Mouse (Mus musculus) retina, postnatal 1 day (tissue): ENCODE data around the gene Pitpnm3.
A peak's percentile ranks its signal among the peaks of the same experiment; 100 is the strongest.

Source experiments
- DNase-seq: peaks from one replicate; pipeline ENCODE4 v3.0.0-alpha.2; 2012

Pitpnm3 gene

GRCm38 (mm10) chr11:72086251-72087046, 49.1 kb downstream of the Pitpnm3 start:
- peak; percentile 79 for DNase-seq

GRCm38 (mm10) chr11:72084337-72084736, 51.2 kb downstream of the Pitpnm3 start:
- DNase-seq, result no peak

DNA sequence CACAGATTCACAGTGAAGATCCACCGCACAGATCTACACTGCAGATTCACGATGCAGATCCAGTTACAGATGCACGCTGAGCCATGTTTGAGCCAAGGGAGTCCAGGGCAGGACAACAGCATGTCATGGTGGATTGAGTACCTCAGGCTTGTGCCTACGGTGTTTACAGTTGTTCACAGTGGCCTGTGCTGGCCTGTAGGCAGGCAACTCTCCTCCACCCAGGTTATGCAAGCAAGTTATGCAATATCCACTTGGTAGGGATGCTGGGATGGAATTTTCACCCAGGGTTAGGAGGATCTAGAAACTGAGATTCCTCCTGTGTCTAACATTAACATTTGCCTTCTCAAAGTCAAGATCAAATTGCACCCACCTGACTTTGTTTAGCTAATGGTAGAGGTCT, 53.0 kb downstream of the Pitpnm3 start:
- no peak for DNase-seq

- no peak for DNase-seq
These were observed 55.1 kb downstream of the Pitpnm3 start for GRCm38 (mm10) chr11:72080461-72080860.

- DNase-seq, result peak; percentile 15
These were observed 56.9 kb downstream of the Pitpnm3 start for GRCm38 (mm10) chr11:72078647-72079046.

GRCm38 (mm10) chr11:72078056-72078455, 57.5 kb downstream of the Pitpnm3 start:
- DNase-seq, result peak; percentile 22

DNA sequence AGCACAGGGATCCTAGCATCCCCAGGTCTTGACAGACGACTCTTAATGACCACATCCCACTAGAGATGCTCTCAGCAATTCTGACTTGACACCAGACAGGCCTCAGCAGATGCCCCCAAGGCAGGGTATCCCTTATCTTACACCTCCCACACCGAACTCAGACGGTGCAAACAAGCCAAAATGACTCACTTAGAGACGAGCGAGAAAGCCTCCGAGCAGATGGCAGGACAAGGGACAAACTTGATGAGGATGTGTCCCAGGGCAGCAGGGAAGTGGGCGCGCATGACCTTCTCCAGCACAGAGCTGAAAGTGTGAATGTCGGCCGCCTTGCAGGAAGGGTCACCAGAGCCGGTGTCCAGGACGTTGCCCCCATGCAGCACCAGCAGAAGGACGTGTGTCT, 61.3 kb downstream of the Pitpnm3 start:
- no peak for DNase-seq

DNA sequence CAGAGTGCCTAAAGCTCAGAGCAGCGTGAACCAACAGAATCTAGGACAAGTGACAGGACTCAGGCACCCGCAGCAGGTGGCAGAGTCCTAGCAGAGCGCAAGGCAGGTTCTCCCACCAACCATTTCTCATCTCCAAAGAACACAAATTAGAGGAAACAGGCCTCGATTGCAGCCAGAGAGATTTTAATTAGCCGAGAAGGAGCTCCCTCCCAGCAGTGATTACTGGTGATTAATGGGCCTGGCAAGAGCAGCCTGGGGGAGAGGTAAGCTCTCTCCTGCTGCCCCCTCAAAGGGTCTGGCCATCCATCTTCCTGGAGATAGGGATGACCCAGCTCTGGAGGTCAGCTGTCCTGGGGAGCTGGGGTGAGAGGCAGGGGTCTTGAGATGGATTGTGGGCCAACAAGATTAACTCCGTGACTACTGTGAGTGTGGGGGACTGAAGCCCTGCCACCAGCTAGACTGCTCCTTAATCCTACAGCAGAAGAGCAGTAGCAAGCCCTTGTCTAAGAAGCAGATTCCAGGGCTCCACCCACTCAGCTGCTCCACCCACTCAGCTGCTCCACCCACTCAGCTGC, 63.2 kb downstream of the Pitpnm3 start:
- peak; percentile 76 for DNase-seq

GRCm38 (mm10) chr11:72070733-72071132, 64.8 kb downstream of the Pitpnm3 start:
- no peak for DNase-seq

DNA sequence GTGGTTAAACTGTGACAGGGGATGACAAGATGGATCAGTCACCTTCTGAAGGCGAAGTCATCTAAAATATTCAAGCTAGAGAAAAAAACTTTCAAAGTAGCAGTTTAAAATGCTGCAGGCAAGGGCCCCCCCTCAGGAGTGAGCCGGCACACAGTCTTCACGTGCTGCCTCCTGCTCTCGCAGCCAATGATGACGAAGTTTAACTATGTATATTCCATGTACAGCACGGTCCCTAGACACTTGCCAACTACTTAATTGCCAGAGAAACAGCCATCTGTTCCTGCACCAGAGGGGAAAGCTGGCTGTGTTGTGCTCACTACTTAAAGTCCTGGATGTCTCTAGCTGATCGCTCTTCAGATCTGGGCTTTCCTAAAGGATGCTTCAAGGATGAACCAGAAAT, 67.6 kb downstream of the Pitpnm3 start:
- DNase-seq, result peak; percentile 30

GRCm38 (mm10) chr11:72067326-72067725, 68.3 kb downstream of the Pitpnm3 start:
- DNase-seq, result no peak

DNA sequence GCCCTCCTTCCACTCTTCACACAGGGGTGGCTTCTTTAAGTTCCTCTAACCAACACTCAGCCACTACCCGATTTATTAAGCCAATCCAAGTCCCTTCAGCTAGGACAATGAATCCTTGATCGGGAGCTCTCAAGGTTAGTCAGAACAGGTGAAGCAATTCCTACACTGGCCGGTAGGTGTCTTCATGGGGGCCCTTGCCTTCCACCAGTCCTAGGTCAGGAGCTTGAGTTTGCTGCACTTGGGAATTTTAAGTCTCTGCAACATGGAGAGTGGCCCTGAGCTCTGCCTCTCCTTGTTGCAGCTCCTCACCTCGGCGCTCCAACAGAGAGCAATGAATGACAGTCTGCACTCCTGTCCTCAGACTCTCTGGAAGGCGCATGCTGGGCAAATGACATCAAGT, 69.2 kb downstream of the Pitpnm3 start:
- peak; percentile 59 for DNase-seq

DNA sequence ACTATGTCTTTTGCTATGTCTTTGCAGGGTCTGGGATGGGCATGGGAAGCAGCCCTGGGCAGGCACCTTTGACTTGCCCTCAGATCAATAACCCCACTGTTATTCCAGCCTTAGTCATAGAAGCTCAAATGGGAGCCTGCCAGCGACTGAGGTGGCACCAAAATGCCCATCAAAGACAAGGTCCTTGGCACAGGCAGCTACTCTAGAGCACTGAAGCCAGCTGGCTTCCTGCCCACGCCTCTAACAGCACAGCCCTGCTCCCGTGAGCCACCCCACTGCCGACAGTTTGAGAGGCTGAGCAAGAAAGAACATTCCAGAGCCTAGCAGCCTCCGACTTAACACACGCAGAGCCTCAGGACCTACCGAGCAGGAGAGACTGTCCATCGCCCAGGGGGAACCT, 70.5 kb downstream of the Pitpnm3 start:
- DNase-seq, result no peak

GRCm38 (mm10) chr11:72064414-72064813, 71.2 kb downstream of the Pitpnm3 start:
- DNase-seq, result no peak

DNA sequence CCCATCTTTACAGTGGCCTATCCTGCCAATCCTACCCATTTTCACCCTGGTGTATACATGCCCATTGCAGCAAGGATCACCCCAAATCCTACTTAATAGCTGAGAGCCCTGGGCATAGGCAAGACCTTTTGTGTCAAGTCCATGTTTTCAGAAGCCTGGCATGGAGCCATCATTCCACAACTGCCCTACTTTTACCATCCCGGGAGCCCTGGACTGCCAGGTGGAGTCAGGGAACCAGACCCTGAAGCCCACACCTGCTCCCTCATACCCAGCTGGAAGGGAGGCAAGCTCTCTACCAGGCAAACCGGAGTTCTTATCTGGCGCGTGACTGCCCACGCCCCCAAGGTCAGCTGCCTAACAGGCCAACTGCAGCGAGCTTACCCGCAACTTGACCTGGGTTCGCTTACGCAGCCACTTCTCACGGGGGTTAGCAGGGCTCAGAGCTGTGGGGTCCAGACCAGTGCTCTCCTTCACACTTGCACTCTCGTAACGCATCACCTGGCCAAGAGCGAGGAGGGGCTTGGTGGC, 74.4 kb downstream of the Pitpnm3 start:
- DNase-seq, result peak; percentile 42

DNA sequence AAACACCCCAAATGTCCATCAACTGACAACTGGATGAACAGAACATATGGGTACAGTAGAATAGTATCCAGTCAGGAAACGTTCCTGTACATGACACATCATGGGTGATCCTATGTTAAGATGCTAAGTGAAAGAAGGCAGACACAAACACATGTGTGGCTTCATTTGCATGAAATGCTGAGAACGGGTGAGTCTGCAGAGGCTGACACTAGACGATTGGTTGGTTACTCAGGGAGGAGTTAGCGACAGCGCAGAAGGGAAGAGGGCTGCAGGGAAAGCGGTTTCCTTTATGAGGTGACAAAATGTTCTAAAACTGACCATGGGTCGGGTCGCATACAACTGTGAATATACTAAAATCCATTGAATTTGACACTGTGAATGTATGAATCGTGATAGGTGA, 75.2 kb downstream of the Pitpnm3 start:
- DNase-seq, result no peak

- no peak for DNase-seq
These were observed 78.4 kb downstream of the Pitpnm3 start for GRCm38 (mm10) chr11:72057166-72057565.

DNA sequence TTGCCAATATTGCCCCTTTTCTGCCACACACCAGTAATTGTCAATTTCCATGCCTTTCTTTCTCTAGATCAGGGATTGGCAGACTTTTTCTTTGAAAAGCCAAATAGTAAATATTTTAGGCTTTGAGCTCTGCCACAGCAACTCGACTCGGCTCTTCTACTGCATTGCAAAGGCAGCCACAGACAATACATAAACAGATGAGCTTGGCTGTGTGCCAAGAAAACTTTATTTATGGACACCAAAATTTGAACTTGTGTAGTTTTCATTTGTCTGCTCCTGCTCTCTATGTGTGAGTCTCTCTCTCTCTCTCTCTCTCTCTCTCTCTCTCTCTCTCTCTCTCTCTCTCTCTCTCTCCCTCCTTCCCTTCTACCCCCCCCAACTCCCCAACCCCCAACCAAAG, 80.4 kb downstream of the Pitpnm3 start:
- DNase-seq, result no peak

- peak; percentile 86 for DNase-seq
These were observed 82.9 kb downstream of the Pitpnm3 start for GRCm38 (mm10) chr11:72052636-72053035.

- peak; percentile 64 for DNase-seq
These were observed 83.4 kb downstream of the Pitpnm3 start for GRCm38 (mm10) chr11:72052221-72052620.

- peak; percentile 69 for DNase-seq
These were observed 84.4 kb downstream of the Pitpnm3 start for GRCm38 (mm10) chr11:72050895-72051858.

- DNase-seq, result no peak
These were observed 85.2 kb downstream of the Pitpnm3 start for GRCm38 (mm10) chr11:72050168-72050894.
